Mouse (Mus musculus) ES-Bruce4 (cell line): ENCODE results near the gene Trim45.

Source experiments
- CTCF ChIP-seq: IDR thresholded peaks from one replicate; pipeline ENCODE4 v1.8.1; 2011; ENCODE audit warnings: low read depth, low read length
- EP300 ChIP-seq: IDR thresholded peaks from 2 replicates; pipeline ENCODE4 v1.6.1; 2011; ENCODE audit warnings: low read depth, low read length; ENCODE audit not compliant: insufficient read depth

GRCm38 (mm10) chr3:100920611-100921140, 1.3 kb upstream of the Trim45 start:
- TF ChIP-seq CTCF, result no peak
- no peak for TF ChIP-seq EP300
